Mouse (Mus musculus): ENCODE results near the gene Erg28.

GRCm38 (mm10) chr12:85824438-85825264 is at the start of gene Erg28, which contains the start of gene Ttll5:
- no peak for TF ChIP-seq CTCF (IDR thresholded peaks at IDR 0.05; ENCODE audit: borderline replicate concordance, extremely low read depth, insufficient read depth, insufficient read length)
- peak; percentile 42; the same call in 1 of the 2 replicates for TF ChIP-seq POLR2A (IDR thresholded peaks at IDR 0.05; ENCODE audit: borderline replicate concordance, extremely low read depth, insufficient read depth, insufficient read length, poor library complexity, severe bottlenecking)
